Mouse (Mus musculus) cortical plate, adult 2 months (tissue): ENCODE measurements at regions not wholly inside any gene's neighbourhood (a gene's known extent, or its start where the extent isn't known, plus 50 kb on each side); places are given as distances from the start of the nearest gene placed in this dataset.

Experiments used
- CTCF ChIP-seq: fragments of 200-500 bp; IDR thresholded peaks from 2 replicates; pipeline ENCODE4 v1.5.1; 2011; ENCODE audit warnings: mild to moderate bottlenecking, control low read depth, low read length; ENCODE audit not compliant: insufficient read depth; ENCODE audit errors: extremely low read depth
- POLR2A ChIP-seq: fragments of 200-500 bp; IDR thresholded peaks from 2 replicates; pipeline ENCODE4 v1.6.1; 2011; ENCODE audit warnings: mild to moderate bottlenecking, low read length, control low read depth; ENCODE audit not compliant: insufficient read depth; ENCODE audit errors: extremely low read depth

DNA sequence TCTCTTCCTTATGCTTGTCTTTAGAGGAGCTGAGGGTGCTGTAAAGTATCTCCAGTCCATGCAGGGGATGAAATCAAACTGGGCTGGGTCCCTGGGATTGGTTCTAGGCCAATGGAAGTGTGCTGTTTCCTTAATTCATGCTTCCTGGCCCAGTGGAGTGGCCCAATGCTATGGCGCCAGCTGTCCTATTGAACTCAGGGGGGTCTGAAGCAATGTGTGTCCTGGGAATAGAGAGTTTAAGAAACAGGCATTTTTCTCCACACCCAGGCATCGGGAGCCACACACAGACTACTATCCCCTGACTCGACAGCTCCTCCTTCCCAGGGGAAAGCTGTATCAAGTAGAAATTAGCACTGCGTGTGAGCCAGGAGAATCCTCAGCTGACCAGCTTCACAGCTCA, 269.8 kb downstream of the Gadd45g start:
- TF ChIP-seq CTCF (no peak), POLR2A (no peak)
